Mouse (Mus musculus) olfactory bulb, adult 2 months (tissue): ENCODE data around the gene Smbd1. TPM values are rescaled to one million over a fixed set of nuclear protein-coding genes. Genes with fewer than 3 reads are reported as not detected.

Source experiments
- H3K27ac ChIP-seq: fragments of 200-500 bp; 2 replicates; pipeline ENCODE4 v1.5.1; 2012; ENCODE audit warnings: low read depth, low read length; ENCODE audit not compliant: insufficient read depth
- H3K4me1 ChIP-seq: fragments of 200-500 bp; 2 replicates; pipeline ENCODE4 v1.6.1; 2012; ENCODE audit warnings: low read length; ENCODE audit not compliant: control insufficient read depth, insufficient read depth
- H3K4me3 ChIP-seq: fragments of 200-500 bp; 2 replicates; pipeline ENCODE4 v1.5.1; 2012; ENCODE audit warnings: mild to moderate bottlenecking, low read depth, low read length, moderate library complexity; ENCODE audit not compliant: insufficient read depth
- CTCF ChIP-seq: fragments of 200-500 bp; IDR thresholded peaks from 2 replicates; pipeline ENCODE4 v1.5.1; 2012; ENCODE audit warnings: low read depth, mild to moderate bottlenecking, low read length, moderate library complexity; ENCODE audit not compliant: insufficient read depth
- POLR2A ChIP-seq: fragments of 200-500 bp; IDR thresholded peaks from 2 replicates; pipeline ENCODE4 v1.6.1; 2012; ENCODE audit warnings: mild to moderate bottlenecking, low read depth, low read length, moderate library complexity; ENCODE audit not compliant: insufficient read depth
- WGBS: fragments of 180-500 bp; shearing (Covaris S2); methylation state at CpG from one replicate; pipeline ENCODE4 v1.1.7; 2018; 5-methylcytosine and 5-hydroxymethylcytosine counted together
- polyA plus RNA-seq: library from polyadenylated mRNA; stranded (reverse); fragments of >200 nt; gene quantifications from 2 replicates; pipeline ENCODE4 v1.2.4, GENCODE M21; 2012; ENCODE audit warnings: low replicate concordance; ENCODE audit not compliant: missing spikeins, insufficient read depth, insufficient read length

The Smbd1 gene
- polyA plus RNA-seq, 1 experiment = not detected

DNA sequence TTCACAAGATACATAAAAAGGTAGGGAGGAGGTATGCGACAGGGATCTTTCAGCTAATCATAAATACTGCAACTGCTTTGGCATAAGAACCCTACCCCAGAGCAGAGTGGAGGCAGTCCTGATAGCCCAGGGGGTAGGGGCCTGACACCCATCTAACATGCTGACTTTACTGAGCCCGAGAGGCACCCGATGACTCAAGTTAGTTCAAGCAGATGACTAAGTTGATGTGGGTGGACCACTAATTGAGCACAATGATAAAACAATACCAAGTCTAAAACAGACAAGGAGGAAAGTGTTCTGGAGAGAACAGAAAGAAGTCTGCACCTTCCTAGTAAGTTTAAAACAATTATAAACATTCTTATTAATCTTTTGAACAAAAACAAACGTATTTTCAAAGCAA, 21.2 kb upstream of the Smbd1 start:
- H3K27ac ChIP-seq = no peak overlapping the region
- no peak for TF ChIP-seq CTCF
- no peak for TF ChIP-seq POLR2A
- 43% methylated on average over 4 of the region's 4 CpGs for WGBS
- H3K4me3 ChIP-seq = no peak overlapping the region
- peaks cover 24% of the 10 kb centered on the region for H3K4me1 ChIP-seq

GRCm38 (mm10) chr16:32829104-32829503, 18.8 kb upstream of the Smbd1 start:
- TF ChIP-seq POLR2A (no peak), CTCF (no peak)

DNA sequence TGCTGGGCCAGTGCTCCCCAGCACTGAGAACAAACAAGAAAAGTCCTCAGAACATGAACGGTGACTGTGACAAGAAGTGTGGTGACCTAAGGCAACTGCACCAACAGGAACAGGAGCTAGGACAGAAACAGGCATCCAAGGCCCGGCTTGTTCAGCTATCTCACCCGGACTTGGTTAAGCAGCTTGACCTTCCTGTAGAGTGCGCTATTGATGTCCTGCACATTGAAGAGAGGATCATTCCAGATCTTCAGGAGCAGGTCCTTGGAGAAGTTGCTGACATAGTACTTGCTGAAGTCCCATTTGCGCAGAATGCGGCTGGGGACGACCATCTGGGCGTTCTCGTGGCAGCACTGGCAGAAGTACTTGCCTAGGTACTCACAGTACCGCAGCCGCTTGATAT, 16.2 kb upstream of the Smbd1 start:
- H3K27ac ChIP-seq = no peak overlapping the region
- WGBS = 95% methylated on average over 11 of the region's 11 CpGs
- TF ChIP-seq POLR2A = no peak

More at GRCm38 (mm10) chr16:32829104-32829503, 18.8 kb upstream of the Smbd1 start:
- H3K4me3 ChIP-seq = no peak overlapping the region
- no peak overlapping the region for H3K27ac ChIP-seq
- H3K4me1 ChIP-seq = peaks cover 13% of the 10 kb centered on the region
- WGBS = 93% methylated on average over 11 of the region's 11 CpGs

GRCm38 (mm10) chr16:32825380-32825779, 15.1 kb upstream of the Smbd1 start:
- WGBS = 78% methylated on average over 12 of the region's 12 CpGs
- Histone ChIP-seq H3K4me1 (peaks cover 8% of the 10 kb centered on the region), H3K4me3 (no peak overlapping the region), H3K27ac (no peak overlapping the region)
- TF ChIP-seq CTCF = no peak
- no peak for TF ChIP-seq POLR2A

More for the DNA sequence above, 16.2 kb upstream of the Smbd1 start:
- Histone ChIP-seq H3K4me3 (no peak overlapping the region), H3K4me1 (peaks cover 10% of the 10 kb centered on the region)

GRCm38 (mm10) chr16:32824061-32824460, 13.8 kb upstream of the Smbd1 start:
- H3K4me3 ChIP-seq = no peak overlapping the region
- WGBS = 73% methylated on average over 13 of the region's 13 CpGs
- H3K4me1 ChIP-seq = peaks cover 8% of the 10 kb centered on the region
- TF ChIP-seq CTCF (no peak), POLR2A (no peak)
- no peak overlapping the region for H3K27ac ChIP-seq

- Histone ChIP-seq H3K4me3 (no peak overlapping the region), H3K4me1 (peaks cover 8% of the 10 kb centered on the region), H3K27ac (no peak overlapping the region)
- no peak for TF ChIP-seq CTCF
- TF ChIP-seq POLR2A = no peak
- WGBS = 85% methylated on average over 8 of the region's 8 CpGs
Measured at GRCm38 (mm10) chr16:32823487-32823886, 13.2 kb upstream of the Smbd1 start.

- no peak for TF ChIP-seq CTCF
- no peak for TF ChIP-seq POLR2A
- Histone ChIP-seq H3K4me3 (no peak overlapping the region), H3K27ac (no peak overlapping the region), H3K4me1 (peaks cover 8% of the 10 kb centered on the region)
- WGBS = 74% methylated on average over 5 of the region's 5 CpGs
Measured at GRCm38 (mm10) chr16:32822881-32823280, 12.6 kb upstream of the Smbd1 start.

DNA sequence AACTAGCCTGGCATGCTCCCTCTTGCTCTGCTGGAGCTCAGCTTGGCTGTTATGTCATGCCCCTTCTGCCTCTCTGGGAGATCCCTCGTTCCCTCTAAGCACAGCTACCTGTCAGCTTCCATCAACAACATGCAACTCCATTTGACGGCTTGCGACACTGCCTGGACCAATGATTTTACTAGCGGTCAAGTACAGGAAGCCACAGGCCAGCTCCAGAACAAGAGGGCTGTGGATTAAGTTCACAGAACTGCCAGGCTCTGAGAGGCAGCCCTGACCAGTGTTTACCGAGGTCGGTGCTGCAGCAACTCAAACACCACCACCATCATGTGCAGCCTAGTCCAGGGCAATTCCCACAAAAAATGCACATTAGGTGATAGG, 12.2 kb upstream of the Smbd1 start:
- Histone ChIP-seq H3K4me3 (no peak overlapping the region), H3K4me1 (peaks cover 8% of the 10 kb centered on the region), H3K27ac (peak overlapping the region; percentile 3; the same call in 1 of the 2 replicates)
- TF ChIP-seq POLR2A (no peak), CTCF (no peak)
- 79% methylated on average over 6 of the region's 6 CpGs for WGBS

DNA sequence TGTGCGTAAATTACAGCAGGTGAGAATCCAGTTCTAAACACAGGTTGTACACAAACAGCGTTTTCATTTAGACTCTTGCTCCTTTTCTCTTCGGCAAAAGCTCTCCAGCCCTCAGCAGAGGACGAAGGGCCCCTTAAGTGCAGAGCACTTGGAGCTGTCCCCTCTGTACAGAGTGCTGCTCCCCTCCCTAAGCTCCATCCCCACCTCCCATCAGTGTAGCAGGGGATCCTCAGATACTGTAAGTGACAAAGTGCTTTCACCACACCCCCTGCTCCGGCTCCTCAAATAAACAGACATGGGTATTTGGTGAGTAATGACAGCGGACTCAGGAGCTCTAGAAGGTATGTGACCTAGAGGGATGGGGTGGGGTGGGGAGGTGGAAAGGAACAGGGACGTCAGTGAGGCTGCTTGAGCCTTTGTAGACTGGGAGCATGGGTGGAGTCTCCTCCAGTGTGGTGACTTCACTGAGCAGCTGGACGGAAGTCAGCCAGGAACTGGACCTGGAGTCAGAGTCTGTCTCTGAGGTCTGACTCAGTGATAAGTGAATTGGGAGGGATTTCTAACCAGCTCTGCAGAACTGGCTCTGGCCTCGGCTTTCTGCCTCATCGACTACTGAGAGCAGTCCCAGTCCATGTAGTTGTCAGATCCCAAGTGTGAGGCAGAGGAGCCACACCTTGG, 11.6 kb upstream of the Smbd1 start:
- Histone ChIP-seq H3K4me1 (peaks cover 8% of the 10 kb centered on the region), H3K27ac (peak overlapping the region; percentile 3; the same call in 1 of the 2 replicates), H3K4me3 (no peak overlapping the region)
- TF ChIP-seq CTCF = no peak
- TF ChIP-seq POLR2A = no peak
- whole genome bisulfite sequencing = 70% methylated on average over 10 of the region's 10 CpGs
